Mouse (Mus musculus) cerebellum, postnatal 4 days (tissue): ENCODE results near the gene Stk39.
"Not testable (repeated sequence)": the region's sequence is repeated elsewhere in the genome, so short reads cannot be mapped to it uniquely, and the experiment has no call there.

Experiments used
- DNase-seq, 2 experiments: peaks; one replicate each; pipeline ENCODE4 v3.0.0; 2022; ENCODE audit warnings: low spot score in 2 of 2, mixed read lengths in 1 of 2

The Stk39 gene

GRCm38 (mm10) chr2:68241640-68242039, 230.4 kb downstream of the Stk39 start:
- DNase-seq, result no peak

DNA sequence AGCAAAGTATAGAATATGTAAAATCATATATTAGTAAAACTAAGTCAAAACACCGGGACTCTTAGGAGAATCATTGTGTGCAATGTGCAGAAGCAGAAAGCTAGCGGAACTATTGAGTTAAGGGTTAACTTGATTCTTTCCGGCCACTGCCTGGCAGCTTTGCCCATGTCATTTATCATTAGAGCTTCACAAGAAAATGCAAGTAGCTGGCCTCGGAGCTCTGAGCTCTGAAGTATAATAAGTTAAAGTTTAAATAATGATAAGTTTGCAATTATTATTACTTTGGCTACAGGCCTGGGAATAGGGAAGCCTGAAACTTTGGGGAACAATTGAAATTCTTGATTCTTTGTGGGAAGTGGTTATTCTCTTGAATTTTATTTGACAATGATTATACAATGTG, 232.7 kb downstream of the Stk39 start:
- DNase-seq, result not testable (repeated sequence)

DNA sequence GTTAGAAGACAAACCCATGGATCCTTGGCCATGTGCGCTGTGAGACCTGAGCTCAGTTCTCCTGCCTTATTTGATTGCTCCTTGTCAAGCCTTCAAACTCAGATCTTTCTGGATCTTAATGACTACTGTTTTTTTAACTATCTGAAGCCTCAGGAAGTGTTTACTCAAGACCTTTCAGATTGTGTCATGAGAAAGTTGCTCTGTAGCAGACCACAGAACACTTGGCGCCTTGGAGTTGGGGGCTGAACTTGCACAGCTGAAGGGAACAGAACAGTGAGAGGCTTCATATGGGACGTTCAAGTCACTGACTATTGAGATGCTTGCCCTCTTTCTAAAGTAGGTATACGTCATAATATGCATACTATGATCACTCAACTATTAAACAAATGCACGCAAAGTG, 239.1 kb downstream of the Stk39 start:
- DNase-seq, result no peak

- DNase-seq, result no peak
Observed at GRCm38 (mm10) chr2:68229872-68230271, 242.2 kb downstream of the Stk39 start.

DNA sequence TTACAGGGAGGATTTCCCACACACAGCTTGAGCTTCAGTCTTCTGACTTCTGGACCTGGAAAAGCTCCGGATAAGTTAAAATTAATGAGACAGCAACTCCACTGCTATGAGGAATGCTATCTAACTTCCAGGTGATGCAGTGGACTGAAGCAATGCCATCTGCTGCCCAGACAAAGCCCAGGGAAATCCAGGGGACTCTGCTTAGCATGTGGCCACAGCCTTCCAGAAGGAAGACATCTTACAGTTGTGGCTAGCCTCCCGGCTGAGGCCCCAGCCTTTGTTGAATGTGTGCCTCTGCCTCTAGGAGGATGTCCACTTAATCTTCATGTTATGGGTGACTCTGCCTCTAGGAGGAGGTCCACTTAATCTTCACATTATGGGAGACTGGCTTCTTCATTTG, 243.0 kb downstream of the Stk39 start:
- no peak for DNase-seq

DNA sequence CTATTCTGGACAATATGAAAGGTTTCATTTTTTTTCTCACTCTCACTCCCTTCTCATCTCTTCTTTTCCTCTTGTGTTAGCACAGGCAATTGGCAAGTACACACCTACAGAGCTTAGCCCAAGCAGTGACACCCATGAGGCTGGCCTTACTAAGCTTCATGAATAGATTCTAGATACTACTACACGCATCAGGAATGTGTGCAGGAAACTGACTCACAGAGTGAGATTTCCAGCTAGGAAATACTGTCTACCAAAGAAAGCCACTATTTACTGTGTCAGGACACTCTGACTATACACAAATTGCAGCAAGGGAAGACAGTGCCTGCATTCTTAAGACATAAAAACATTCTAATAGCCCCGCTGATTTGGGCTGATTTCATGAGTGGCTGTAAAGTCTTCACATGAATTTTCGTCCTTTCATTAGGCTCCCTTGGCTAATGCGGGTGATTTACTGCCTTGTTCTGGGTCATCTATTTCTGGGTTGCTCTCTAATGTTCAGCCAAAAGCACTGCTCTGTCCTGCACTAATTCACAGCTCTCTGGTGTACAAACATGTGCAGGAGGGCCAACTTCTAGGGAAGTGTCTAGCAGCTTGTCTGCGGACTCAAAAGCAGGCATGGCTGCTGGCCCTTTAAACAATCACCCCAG, 249.7 kb downstream of the Stk39 start:
- no peak for DNase-seq

DNA sequence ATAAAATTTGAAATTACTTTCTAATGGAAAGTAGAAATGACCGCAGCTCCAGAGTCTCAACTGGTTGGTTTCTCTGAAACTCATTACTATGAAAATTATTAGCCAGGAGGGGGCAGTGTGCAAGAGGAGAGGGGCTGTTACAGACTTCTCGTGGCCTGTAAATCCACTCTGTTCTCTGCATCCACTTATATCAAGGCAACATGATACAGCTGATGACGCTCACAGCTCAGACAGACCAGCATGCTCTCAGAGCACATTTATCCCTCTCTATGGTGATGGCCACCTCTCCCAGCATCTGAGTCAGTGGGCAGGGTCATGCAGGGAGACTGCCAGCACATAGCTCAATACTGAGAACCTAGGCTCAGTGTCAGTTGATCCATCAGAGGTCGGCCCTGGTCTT, 250.8 kb downstream of the Stk39 start:
- DNase-seq, result no peak

DNA sequence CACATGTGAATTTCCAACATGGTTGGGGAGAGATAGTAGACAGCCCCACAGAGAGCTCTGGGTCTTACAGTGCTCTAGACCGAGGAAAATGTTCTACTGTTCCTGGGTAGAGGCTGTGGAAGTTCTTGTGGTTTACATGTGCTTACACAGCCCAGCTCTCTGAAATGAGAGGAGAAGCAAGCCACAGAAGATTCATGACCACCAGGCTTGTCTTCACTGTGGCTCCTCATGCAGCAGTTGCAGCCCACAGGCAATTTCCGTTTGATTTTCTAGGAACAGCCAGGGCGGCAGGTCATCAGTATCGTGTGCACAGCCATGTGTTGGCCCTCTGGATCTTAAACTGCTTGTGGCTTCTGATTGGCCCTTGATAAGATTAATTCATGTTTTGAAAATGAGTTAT, 252.2 kb downstream of the Stk39 start:
- no peak for DNase-seq

DNA sequence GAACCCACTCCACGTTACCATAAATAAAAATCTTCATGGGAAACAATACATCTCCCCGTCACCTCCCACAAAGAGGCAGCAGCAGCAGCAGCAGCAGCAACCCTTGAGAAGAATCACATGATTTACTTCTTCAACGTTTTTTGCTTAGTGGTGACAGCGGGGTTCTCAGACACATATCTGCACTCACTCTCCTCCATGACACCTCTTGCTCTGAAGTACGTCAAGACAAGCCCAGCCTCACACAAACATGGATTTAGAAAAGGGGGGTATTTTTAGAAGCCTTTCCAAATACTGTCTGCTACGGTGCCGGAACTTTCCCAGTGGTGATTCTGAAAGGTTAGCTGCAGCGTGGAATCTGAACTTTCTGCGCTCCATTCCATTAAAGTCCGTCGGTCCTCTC, 256.9 kb downstream of the Stk39 start:
- no peak for DNase-seq

DNA sequence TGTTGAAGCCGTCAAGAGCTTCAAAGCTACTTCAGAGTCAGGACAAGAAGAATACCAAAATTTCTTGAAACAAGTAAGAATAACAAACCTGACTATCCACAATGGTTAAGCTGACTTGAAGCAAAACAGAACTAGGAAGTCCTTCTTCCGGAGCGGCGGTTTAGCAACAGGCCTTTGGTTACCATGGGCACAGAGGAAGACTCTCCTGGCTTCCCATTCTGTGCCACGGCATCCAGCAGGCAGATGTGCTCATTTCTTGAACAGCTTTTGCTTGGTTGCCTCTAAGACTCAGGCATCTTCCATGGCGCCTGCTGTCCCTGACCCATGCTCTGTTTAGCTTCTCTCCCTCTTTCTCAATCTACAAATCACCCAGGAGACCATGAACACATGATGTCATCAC, 257.7 kb downstream of the Stk39 start:
- no peak for DNase-seq

- no peak for DNase-seq
Observed at GRCm38 (mm10) chr2:68211443-68211842, 260.6 kb downstream of the Stk39 start.

DNA sequence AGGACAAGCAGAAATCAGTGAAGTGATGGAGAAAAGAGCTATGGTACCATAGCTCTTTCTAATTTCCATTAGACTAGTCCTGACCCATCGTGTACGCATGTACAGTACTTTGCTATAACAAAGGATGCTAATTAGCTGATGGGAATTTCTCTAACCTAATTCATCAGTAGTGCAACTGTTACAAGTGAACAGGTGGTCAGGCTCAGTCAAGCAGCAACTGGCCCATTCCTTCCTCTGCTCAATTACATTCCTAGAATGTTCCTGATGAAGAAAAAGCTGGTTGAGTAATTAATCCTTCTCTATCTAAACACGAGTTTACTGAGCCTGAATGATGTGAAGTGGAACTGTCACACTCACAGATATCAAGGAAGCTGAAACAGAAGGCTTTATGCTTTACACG, 275.8 kb downstream of the Stk39 start:
- DNase-seq, result no peak

GRCm38 (mm10) chr2:68194444-68194843, 277.6 kb downstream of the Stk39 start:
- no peak for DNase-seq

- DNase-seq, result no peak
Observed at GRCm38 (mm10) chr2:68193465-68193837, 278.6 kb downstream of the Stk39 start.

- no peak for DNase-seq
Observed at GRCm38 (mm10) chr2:68192605-68193464, 279.2 kb downstream of the Stk39 start.

- no peak for DNase-seq
Observed at GRCm38 (mm10) chr2:68176425-68176824, 295.6 kb downstream of the Stk39 start.

DNA sequence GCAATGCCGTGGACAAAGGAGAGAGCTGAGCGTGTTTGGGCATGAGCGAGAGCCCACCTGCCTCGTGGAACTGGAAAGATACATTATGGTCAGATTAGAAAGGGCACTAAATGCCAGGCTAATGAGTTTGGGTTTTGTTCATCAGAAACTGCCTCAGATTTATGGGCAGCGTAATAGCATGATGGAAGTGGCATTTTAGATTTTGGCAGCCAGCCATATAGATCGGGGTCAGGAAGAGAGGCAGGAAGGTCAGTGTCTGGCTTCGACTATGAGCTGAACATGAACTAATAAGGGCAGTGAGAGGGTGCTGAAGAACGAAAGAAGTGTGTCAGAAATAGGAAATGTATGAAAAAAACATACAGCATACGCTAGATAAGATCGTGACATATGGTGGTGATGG, 300.8 kb downstream of the Stk39 start:
- DNase-seq, result no peak

GRCm38 (mm10) chr2:68162012-68162411, 310.1 kb downstream of the Stk39 start:
- DNase-seq, result no peak

DNA sequence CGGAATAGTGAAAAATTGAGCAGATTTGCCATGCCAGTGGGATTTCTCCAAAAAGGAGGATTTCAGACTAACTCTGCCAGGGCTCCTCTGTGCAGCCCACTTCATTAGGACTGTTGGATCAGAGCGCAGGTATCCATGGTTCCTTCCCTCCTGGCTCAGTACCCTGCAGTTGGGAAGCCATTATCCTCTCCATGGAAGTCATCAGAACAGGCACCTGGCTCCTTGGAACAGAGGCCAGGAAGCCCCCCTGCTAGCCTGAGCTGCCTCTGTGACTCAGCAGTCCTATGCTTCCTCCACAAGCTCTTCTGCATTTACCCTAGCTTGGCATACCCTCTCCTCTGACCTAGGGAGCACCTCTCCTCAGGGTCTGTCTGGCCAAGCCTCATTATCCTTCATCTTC, 311.5 kb downstream of the Stk39 start:
- DNase-seq, result peak in 1 of 2 experiments; percentile 2
